12 mouse cellular contexts compared by ENCODE assay signal in the genomic region with DNA sequence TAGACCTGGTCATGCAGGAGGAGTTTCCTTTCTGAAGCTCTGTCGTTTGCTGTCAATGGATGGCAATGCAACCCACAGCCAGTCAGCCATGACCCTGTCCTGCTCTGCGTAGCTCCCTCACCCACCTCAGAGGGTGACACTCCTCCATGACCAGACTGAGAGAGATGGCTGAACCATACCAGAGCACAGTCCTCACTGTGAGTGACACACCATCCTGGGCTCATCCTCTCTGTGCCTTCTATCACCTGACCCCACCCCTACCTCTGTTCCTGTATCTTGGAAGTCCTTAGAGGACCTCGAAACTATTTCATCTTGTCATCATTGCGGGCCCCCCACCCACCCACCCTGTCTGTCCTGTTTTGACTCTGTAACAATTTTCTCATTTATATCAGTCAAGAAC.
"Had no signal": no experiment of that assay in that cellular context is flagged by ENCODE, and none has a peak within 500 bp of the region (broad histone marks: within the 10 kb centered on the region; RNA-seq: fewer than 3 reads in every experiment).

No protein-coding gene starts in this region.

- H3K4me1 ChIP-seq: limb, embryonic 15.5 days; midbrain, embryonic 10.5 days; neural tube, embryonic 15.5 days had no signal

- H3K9me3 ChIP-seq: intestine, embryonic 15.5 days; limb, embryonic 15.5 days; midbrain, embryonic 10.5 days; neural tube, embryonic 15.5 days had no signal

- H3K4me2 ChIP-seq: intestine, embryonic 15.5 days; limb, embryonic 15.5 days; lung, embryonic 14.5 days; neural tube, embryonic 15.5 days had no signal

- ATAC-seq: intestine, embryonic 15.5 days had no signal

- H3K27me3 ChIP-seq: intestine, embryonic 15.5 days; limb, embryonic 15.5 days; neural tube, embryonic 15.5 days had no signal

- H3K4me3 ChIP-seq: intestine, embryonic 15.5 days; limb, embryonic 15.5 days; midbrain, embryonic 10.5 days; myocyte; neural tube, embryonic 15.5 days had no signal

- H3K27ac ChIP-seq: intestine, embryonic 15.5 days; limb, embryonic 15.5 days; midbrain, embryonic 10.5 days; neural tube, embryonic 15.5 days had no signal

- DNase-seq: kidney, adult 18-20 months; kidney, postnatal 14 days; layer of hippocampus, postnatal 36 days; lung, embryonic 14.5 days; midbrain, embryonic 14.5 days; thymus, adult 2 months; thymus, postnatal 36 days had no signal

- H3K36me3 ChIP-seq: intestine, embryonic 15.5 days; limb, embryonic 15.5 days; midbrain, embryonic 10.5 days; neural tube, embryonic 15.5 days had no signal

- H3K9ac ChIP-seq: intestine, embryonic 15.5 days; limb, embryonic 15.5 days; lung, embryonic 14.5 days; neural tube, embryonic 15.5 days had no signal
